Mouse (Mus musculus) left cerebral cortex, adult 18-20 months (tissue): ENCODE data around the gene Ces1a. TPM values are rescaled to one million over a fixed set of nuclear protein-coding genes. Genes with fewer than 3 reads are reported as not detected.

Source experiments
- DNase-seq, 2 experiments: peaks; one replicate each; pipeline ENCODE4 v3.0.0; 2021 to 2022; ENCODE audit warnings: low spot score in 2 of 2, mixed read lengths in 1 of 2
- total RNA-seq, 2 experiments: library from RNA; stranded (reverse); gene quantifications; 2 replicates each; pipeline ENCODE4 v1.2.3; 2021

Gene Ces1a
- total RNA-seq, 2 experiments from 2014 or later = 0.23 to 0.40 TPM

DNA sequence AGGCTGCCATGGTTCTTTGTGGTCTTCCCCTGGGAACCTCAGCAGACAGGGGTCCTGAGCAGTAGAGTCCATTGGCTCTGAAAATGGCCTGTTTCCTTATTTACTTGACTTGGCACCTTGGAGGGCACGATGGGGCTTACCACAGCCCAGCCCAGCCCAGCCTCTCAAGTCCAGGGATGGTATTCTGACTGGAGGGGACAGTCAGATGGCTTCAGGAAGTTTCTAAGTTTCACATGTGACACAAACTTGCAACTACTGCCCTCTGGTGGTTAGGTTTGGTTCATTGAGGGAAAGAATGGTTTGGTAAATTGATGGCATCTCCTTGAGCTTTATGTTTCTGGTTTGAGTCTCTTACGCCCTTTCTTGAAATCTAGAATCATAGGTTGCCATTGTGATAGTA, 49.4 kb downstream of the Ces1a start:
- peak; percentile 36 to 68 for DNase-seq

DNA sequence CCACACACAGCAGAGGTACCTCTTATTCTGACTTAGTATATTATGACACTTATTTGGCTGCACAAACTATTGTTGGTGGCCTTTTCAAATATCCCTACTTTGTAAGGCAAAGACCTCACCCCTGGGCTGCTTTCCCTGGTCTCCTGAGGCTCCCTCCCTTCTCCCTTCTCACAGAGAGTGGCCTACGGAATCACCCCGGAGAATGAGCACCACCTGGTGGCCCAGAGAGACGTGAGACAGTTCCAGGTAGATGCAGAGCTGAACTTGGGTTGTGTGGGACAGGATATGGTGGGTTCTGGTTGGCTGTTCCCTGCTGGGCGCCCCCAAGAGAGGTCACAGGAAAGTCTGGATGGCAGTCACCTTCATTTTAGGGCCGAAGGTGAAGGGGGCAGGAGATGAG, 51.2 kb downstream of the Ces1a start:
- peak; percentile 52 to 53 for DNase-seq

DNA sequence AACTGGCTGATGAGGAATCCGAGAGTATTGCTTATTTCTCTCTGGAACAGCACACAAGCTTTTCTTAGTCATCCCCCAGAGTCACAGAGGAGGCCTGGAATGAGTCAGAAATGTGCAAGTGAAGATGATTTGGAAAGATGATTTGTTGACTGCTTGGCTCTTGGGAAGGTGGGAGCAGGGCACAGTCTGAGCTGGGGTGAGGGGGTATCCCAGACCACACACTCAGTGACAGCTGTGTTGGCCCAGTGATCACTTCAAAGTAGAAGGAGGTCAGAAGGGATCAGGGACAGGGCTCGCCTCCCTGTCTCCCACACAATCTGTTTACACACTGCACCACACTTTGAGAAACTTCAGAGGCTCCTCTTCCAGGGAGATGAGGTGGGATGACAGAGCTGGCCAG, 63.6 kb downstream of the Ces1a start:
- peak in 1 of 2 experiments; percentile 22 for DNase-seq

DNA sequence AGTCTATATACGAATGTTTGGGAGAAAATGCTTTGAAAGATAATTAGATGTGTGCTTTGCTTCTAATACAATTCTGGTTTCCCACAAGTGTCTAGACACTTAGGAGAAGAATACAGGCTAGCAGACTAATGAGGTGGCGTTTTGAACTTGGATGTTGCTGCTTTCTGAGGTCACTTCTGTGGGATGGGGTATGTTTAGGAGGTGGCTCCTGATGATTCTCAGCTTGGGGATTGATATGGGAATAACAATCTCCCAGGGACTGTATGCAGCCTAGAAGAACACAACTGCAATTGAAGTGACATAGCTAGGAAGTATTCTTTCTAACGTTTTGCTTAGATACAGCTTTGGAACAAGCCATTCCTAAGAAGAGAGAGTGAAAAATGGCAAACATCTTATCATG, 65.5 kb downstream of the Ces1a start:
- DNase-seq = no peak

DNA sequence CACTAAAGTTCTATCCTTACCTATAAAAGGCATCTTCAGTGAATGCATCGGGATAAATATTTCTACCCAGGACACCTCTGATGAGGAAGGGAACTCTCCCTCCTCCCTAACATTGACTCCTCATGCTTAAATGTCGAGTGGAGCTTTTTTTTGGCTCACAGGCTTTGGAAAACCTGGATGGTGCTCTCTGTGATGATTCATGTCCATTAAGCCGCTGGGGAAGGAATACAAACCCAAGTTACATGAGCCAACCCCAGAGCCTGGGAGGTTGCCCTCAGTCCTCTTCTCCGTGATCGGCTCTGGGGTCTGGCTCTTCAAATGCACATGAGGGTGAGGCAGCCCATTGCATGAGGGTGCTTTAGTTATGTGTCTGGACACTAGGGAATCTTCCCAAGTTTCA, 71.3 kb downstream of the Ces1a start:
- no peak for DNase-seq

DNA sequence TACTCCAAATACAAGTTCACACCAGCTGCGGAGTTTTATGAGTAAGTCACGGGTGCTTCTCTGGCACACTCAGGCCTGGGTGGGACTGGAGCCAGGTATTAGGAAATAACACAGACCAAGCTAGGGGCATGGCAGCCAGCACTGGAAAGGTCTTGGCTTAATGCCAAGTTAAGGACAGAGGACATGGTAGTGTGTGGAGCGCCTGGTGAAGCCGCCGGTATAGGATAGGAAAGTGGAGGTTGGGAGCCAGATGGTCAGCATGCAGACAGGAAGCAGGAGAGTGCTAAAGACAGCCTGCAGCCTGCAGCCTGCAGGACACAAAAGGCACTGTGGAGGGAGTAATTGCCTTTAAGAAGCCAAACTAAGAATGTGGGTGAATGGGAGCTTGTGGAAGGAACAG, 75.0 kb downstream of the Ces1a start:
- DNase-seq = peak in 1 of 2 experiments; percentile 7

Other genes starting within 250 kb of the Ces1a start
- 1 to 10 TPM; 2.8 to 3.8 TPM for gene Mmp2, start 220.9 kb downstream of the Ces1a start, total RNA-seq
- gene Lpcat2, start 192.9 kb downstream of the Ces1a start, total RNA-seq = 10 to 100 TPM in 1 of 2 experiments, 1 to 10 TPM in 1; 7.2 to 11.3 TPM
- 1 to 10 TPM in 1 of 2 experiments, not detected in 1; 1.4 TPM for gene Capns2, start 146.8 kb downstream of the Ces1a start, total RNA-seq
- under 1 TPM; 0.07 to 0.14 TPM for gene Slc6a2, start 88.1 kb downstream of the Ces1a start, total RNA-seq
- gene Ces1b, start 31.8 kb upstream of the Ces1a start, total RNA-seq = not detected
- not detected for gene Ces1c, start 83.1 kb upstream of the Ces1a start, total RNA-seq
- gene Ces1d, start 149.6 kb upstream of the Ces1a start, total RNA-seq = under 1 TPM; 0.21 to 0.79 TPM
- not detected for gene Ces1e, start 181.4 kb upstream of the Ces1a start, total RNA-seq
- not detected for gene Ces1f, start 231.6 kb upstream of the Ces1a start, total RNA-seq